Mouse (Mus musculus) neutrophil, adult 5-6 weeks (primary cell): ENCODE data around the gene Tmem131. TPM values are rescaled to one million over a fixed set of nuclear protein-coding genes. Genes with fewer than 3 reads are reported as not detected.

Source experiments
- ATAC-seq: fragments of 151-379, 151-347 bp; 2 replicates; pipeline ENCODE4 v1.8.0; 2017; ENCODE audit warnings: mild to moderate bottlenecking, moderate TSS enrichment; ENCODE audit not compliant: insufficient number of reproducible peaks, poor library complexity, low FRiP score, severe bottlenecking; ENCODE audit errors: extremely low read depth
- total RNA-seq: library from RNA; stranded (forward); fragments of 200-1000 nt; gene quantifications from 2 replicates; pipeline ENCODE4 v1.2.3, GENCODE M21; 2017

Gene Tmem131
- total RNA-seq, 1 experiment from 2014 or later, result 43.4 TPM

DNA sequence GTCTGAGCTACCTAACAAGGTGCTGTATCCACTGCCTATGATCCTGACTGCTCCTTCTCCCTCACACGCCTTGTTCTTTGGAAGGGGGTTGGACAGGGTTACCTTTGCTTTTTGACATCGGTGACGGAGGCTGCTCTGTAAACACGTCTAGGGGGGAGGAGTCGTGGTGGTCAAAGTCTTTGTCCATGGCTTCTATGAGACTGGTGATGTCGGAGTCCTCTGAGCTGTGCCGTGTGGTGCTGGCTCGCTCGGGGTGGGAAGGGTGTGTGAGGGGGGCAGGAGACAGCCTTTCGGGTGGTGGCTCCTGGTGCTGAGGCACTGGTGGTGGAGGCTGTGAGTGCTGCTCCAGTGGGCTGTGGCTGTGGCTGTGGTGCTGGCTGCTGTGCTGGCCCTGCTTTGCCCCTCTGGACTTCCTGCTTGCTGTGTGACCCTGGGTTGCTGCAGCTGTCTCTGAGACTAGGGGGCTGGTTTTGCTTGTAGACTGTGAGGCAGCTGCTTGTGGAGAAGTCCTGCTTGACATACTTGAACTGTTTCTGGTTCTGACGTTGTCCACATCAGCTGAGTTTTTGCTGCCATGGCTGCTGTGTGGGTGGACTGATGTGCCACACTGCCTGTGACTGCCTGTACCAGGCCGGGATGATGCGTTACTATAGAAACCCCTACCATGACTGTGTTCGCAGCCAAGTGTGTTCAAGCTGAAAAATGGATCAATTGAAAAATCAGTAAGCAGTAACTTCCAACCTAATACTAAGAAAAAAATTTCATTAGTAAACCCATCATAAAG lies 135.5 kb downstream of the Tmem131 start:
- ATAC-seq, result no peak

- no peak for ATAC-seq
These were observed 136.4 kb downstream of the Tmem131 start for GRCm38 (mm10) chr1:36807086-36807485.

- ATAC-seq, result no peak
These were observed 137.1 kb downstream of the Tmem131 start for GRCm38 (mm10) chr1:36806181-36806905.

- no peak for ATAC-seq
These were observed 138.6 kb downstream of the Tmem131 start for GRCm38 (mm10) chr1:36804833-36805232.

DNA sequence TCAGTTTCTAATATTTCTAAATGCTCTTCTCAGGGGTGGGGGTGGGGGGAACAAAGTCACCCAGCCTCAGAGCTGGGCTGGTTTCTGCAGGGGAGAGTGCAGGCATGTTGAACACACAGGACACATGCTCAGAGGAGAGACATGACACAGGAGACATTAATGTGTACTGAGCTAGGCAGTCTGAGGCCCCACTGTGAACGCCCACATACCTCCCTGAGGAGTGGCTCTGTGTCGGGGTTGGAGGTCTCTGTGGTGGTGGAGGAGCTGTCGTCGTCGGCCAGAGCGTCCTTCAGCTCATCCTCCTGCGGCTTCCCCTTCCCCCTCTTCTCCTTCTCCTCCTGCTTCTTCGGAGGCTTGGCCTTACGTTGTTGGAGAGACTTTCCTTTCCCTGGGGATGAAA lies 139.2 kb downstream of the Tmem131 start:
- ATAC-seq, result no peak

- ATAC-seq, result no peak
These were observed 143.0 kb downstream of the Tmem131 start for GRCm38 (mm10) chr1:36800379-36801011.

DNA sequence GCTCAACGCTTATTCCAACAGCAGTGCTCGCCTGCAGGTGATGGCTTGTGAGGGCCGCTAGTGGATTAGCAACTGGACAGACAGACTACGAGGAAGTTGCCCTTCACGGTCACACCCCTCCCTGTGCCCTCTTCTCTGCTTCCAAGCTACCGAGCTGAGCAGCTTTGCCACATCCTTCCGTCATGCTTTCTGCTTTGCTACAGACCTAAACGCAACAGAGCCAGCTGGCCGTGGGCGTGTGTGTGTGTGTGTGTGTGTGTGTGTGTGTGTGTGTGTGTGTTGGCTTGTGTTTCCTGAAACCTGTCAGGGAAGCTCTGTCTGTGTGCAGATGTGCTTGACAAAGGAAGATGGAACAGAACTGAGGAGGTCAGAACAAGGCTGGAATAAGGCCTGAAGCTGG lies 146.0 kb downstream of the Tmem131 start:
- peak; percentile 75 for ATAC-seq

DNA sequence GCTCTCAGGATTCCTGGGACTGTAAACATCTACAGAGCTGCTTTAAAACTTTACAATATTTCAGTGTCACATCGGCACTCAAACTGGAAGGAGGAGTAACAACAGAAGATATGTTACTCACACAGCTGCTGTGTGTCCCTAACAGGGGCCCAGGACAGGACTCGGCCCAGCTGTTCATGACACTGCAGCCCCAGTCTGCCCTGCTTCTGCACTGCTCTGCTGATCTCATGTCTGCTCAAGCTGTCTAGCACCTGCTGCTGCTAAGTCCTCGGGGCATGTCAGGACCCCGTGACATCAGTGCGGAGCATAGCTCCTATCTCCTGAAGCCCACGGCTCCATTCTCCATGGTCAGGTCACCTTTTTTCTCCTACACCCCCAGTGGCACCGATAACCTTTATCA lies 146.8 kb downstream of the Tmem131 start:
- no peak for ATAC-seq

DNA sequence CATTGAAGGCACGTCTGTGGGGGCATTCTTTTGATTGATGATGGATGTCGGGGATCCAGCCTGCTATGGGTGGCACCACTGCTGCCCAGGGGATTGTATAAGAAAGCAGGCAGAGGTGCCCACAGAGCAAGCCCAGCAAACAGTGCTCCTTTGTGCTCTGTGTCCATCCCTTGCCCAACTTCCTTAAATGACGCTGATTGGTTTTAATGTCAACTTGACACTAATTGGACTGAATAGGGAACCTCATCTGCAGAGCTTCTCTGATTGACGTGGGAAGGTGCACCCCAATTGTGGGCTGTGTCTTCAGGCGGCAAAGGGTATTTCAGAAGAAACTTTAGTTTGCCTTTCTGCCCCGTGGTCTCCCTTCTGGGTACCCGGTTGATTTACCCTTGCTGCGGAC lies 154.1 kb downstream of the Tmem131 start:
- no peak for ATAC-seq

GRCm38 (mm10) chr1:36786377-36786776 lies 157.1 kb downstream of the Tmem131 start:
- ATAC-seq, result no peak

GRCm38 (mm10) chr1:36785238-36785641 lies 158.2 kb downstream of the Tmem131 start:
- ATAC-seq, result no peak

DNA sequence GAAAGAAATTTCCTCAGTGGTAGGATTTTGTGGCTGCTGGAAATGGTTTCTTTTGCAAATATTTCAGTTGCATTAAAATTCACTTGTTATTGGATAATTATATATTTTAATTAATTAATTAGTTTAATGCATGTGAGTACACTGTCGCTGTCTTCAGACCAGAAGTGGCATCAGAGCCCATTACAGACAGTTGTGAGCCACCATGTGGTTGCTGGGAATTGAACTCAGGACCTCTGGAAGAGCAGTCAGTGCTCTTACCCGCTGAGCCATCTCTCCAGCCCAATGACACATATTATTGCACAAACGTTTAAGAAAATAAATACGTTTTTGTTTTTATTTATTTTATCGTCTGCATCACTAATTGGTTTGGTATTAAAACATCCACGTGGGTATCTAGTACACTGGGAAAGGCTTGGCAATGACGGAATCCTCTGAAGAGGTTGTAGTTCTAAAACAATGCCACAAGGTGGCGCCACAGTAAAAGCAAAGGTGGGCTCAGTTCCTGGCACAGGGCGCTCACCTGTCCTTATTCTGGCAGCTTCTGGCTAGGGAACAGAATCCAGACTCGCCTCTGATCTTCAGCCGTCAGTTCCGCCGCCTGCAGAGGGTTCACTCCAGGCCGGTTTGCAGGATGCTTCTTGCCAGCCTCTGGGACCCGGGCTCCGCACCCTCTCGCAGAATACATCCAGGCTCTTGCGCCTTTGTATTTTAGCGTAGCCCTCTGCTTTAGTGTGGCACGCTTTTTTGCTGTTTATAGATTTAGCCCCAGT lies 158.9 kb downstream of the Tmem131 start:
- peak; percentile 36; the same call in 1 of the 2 replicates for ATAC-seq

- ATAC-seq, result no peak
These were observed 161.0 kb downstream of the Tmem131 start for GRCm38 (mm10) chr1:36782476-36782875.

DNA sequence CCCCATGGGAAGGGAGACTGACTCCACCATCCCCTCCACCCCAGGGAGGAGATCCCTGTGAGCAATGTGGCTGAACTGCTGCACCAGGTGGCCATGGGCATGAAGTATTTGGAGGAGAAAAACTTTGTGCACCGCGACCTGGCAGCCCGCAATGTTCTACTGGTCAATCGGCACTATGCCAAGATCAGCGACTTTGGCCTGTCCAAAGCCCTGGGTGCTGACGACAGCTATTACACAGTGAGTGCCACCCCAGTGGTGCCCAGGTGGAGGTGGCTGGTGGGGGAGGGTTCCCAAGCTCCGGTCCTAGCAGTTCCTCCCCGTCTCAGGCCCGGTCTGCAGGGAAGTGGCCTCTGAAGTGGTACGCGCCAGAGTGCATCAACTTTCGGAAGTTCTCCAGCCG lies 162.7 kb downstream of the Tmem131 start:
- no peak for ATAC-seq

DNA sequence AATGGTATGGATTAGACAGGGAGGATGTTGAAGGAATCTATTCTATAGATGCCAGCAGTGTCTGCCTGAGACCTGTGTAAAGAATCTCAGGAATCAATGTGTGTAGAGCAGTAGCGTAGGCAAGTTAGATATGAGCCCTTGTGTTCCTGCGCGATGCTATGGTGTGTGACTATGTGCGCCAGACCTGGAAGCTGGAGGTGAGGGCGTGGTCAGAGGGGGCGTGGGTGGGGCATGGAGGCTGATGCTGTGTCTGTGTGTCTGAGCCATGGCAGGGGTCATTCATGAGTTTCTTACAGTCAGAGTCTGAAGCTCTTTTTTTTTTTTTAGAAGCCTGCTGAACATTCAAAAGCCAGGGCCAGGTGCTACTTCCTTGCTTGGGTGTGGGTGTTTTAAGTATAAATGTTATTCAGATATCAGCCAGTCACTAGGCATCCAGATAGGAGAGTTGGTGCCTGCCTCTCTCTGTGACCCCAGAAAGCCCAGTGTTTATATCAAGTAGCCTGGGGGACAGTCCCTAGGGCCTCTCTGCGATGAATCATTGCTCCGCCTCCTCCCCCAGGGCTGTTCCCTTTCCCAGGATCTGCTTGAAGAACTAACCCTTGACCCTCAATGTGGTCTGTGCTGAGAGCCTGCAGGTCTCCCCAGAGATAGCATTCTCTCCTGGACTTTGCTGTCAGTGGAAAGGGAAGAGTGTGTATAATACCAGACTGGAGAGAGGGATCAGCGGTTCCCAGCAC lies 171.1 kb downstream of the Tmem131 start:
- no peak for ATAC-seq

- no peak for ATAC-seq
These were observed 172.5 kb downstream of the Tmem131 start for GRCm38 (mm10) chr1:36770998-36771397.

- no peak for ATAC-seq
These were observed 173.5 kb downstream of the Tmem131 start for GRCm38 (mm10) chr1:36769951-36770350.

- ATAC-seq, result no peak
These were observed 174.7 kb downstream of the Tmem131 start for GRCm38 (mm10) chr1:36768786-36769185.

GRCm38 (mm10) chr1:36767321-36767720 lies 176.1 kb downstream of the Tmem131 start:
- no peak for ATAC-seq
